Mouse (Mus musculus): ENCODE measurements at regions not wholly inside any gene's neighbourhood (a gene's known extent, or its start where the extent isn't known, plus 50 kb on each side); places are given as distances from the start of the nearest gene placed in this dataset.

GRCm38 (mm10) chr8:39427402-39427801 lies 1247.5 kb upstream of the Adam24 start:
- TF ChIP-seq CTCF (IDR thresholded peaks at IDR 0.05) (no peak), POLR2A (IDR thresholded peaks at IDR 0.05; ENCODE audit: insufficient read depth, low read depth, low read length) (no peak), EP300 (IDR thresholded peaks at IDR 0.05; ENCODE audit: insufficient read depth, low read depth, low read length) (no peak)
